Mouse (Mus musculus) c-Kit-negative CD71-positive TER-119-positive erythroid progenitor cells, embryonic 14.5 days (primary cell): Measurements from ENCODE around the gene Igfbp4.
A peak's percentile ranks its signal among the peaks of the same experiment; 100 is the strongest.

Experiments used
- DNase-seq: peaks from one replicate; pipeline ENCODE4 v3.0.0-alpha.2; 2013; ENCODE audit warnings: low read depth, low spot score

Gene Igfbp4

GRCm38 (mm10) chr11:99041051-99041729 lies at the start of gene Igfbp4:
TSS of gene Igfbp4 (plus strand) at chr11:99041244.
- no peak for DNase-seq

DNA sequence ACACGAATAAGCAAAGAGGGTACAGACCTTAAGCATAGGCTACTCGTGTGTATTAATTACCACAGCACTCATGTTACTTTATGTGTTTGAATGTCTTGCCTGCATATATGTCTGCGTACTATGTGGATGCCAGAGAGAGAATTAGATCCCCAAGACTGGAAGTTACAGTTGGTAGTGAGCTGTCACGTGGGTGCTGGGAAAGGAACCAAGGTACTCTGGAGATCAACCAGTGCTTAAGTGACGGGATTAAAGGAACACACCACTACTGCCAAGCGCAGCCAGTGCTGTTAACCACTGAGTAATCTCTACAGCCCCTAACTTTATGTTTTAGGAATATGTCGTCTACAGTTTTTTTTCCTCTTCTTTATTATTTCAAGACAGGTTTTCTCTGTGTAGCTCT lies 45.1 kb upstream of the Igfbp4 start:
- DNase-seq: no peak

DNA sequence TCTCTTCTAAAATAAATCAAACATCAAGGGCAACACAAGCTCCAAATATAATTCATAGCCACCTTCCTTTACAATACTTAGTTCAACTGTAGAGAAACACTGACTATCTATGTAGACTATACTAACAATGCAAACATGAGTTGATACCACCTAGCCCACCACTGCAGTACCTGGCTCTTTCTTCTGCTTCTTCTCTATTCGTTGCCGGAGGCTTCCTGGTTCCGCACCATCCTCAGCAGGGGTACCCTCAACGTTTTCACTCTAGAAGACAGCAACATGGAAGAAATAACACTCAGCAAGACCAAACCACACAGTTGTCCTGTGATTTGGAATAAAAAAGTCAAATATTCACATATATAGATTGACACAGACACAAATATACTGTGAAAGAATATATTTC lies 43.4 kb upstream of the Igfbp4 start:
- DNase-seq: no peak

DNA sequence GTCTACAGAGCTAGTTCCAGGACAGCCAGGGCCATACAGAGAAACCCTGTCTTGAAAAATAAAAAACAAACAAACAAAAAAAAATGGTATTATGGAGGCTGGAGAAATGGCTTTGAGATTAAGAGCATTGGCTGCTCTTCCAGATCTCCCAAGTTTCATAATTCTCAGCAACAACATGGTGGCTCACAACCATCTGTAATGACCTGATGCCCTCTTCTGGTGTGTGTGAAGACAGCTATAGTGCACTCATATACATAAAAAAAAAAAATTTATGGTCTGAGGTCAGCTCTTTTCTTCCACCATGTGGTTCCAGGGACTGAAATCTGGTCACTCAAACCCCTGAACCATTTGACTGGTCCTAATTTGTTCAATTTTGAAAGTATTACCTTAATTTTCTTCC lies 42.3 kb upstream of the Igfbp4 start:
- no peak for DNase-seq

- DNase-seq: no peak
Observed at GRCm38 (mm10) chr11:98999243-98999642, 41.8 kb upstream of the Igfbp4 start.

DNA sequence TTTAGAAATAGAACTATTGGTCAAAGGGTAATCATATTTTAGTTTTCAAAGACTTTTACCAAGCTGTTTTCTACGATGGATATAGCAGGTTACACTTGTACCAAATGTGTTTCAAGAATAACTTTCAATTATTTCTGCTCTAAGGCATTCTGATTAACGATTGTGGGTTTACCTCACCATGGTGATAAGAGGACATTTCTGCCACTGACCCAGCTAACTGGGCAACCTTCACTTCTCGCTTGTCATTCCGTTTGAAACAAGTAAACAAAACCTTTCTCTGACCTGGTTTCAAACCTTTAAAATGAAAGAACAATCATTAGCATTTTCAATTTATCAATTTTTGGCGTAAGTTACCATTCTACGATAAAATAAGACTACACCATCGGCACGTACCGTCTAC lies 34.3 kb upstream of the Igfbp4 start:
- DNase-seq: no peak

DNA sequence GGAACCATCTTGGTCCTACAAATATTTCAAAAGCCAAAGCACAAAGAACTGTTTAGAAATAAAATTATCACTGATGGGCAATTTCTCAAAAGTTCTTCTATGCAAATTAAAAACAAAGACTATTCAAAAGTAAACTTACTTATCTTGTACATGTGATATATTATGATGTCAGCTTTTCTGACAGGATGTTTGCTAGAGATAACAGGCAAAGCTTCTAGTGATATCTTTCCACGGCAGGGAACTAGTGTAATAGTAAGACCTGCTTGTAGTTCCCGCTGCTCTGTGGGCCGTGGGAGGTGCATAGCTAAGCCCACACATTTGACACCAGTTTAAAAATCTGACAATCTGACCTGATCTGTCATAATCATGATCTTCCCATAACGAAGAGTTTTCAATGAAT lies 30.9 kb upstream of the Igfbp4 start:
- no peak for DNase-seq

GRCm38 (mm10) chr11:99010706-99011105 lies 30.3 kb upstream of the Igfbp4 start:
- no peak for DNase-seq

GRCm38 (mm10) chr11:99013856-99014255 lies 27.2 kb upstream of the Igfbp4 start:
- DNase-seq: no peak

DNA sequence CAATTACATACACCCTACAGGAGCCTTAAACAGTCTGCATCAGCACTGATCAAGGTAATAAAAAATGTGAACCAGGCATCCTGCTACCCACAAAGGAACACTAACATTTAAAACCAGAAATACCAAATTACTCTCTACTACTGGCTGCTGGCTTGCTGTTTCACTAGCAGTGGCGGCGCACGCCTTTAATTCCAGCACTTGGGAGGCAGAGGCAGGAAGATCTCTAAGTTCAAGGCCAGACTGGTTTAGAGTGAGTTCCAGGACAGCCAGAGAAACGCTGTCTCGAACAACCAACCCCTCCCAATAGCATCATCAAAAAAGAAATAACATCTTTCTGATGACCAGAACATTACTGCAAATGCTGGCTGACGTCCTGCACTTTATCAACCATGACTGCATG lies 21.2 kb upstream of the Igfbp4 start:
- no peak for DNase-seq

DNA sequence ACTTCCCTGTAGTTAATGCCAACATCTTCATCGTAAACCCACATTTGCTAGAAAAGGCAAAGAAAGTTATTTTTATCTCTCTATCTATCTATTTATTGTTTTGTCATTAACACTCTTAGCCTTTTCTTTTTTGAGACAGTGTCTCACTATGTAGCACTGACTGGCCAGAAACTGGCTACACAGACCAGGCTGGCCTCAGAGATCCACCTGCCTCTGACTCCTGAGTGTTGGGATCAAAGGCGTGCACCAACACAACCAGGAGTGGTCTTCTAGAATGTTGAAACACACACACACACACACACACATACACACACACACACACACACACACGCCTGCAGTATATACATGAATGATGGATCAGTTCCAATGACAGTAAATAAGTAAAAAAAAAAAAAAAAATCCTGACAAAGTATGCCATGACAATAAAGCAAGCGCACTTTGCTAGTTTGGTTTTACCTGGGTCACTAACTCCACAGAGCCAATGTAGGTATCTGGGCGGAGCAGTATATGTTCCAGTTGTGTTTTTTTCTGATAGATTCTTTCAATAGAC lies 18.6 kb upstream of the Igfbp4 start:
- no peak for DNase-seq

- no peak for DNase-seq
Observed at GRCm38 (mm10) chr11:99023094-99023493, 17.9 kb upstream of the Igfbp4 start.

DNA sequence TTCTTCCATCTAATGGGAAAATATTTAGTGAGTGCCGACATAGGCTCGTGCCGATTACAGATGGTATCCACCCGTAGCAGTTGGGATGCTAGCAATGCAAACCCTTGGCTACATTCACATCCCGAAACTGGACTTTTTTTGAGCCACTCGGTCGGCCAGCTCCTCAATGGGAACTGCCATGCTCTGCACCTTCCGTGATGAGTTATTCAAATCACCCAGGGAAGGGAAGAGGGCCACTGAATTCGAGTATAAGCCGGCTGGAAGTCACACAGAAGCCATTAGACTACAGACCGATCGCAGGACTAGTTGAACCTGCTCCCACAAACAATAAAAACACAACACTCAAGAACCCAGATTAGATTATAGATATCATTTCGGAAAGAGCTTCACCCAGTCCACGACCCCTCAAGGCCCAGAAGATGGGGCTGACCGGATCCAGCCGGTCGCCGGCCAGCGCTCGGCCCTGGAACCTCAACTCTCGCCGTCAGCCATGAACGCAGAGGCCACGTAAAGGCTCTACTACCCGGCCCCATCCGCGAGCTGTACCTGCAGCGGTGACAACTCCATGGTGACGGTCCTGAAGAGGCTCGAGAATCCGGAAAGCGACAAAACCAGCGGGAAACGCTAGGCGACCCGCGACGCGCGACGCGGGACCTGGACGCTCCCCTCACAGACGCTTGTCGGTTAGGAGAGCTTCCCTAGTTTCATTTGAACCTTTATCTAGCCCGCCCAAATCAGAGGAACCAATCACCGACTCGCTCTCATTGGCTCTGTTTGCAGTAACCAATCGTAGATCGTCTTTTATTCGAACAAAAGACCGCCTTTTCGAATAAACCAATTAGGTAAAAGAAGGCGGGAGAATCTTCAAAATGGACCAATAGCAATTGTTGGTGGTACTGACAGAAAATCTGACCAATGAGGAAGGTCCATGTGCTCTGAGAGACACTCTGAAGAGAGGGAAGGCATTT lies 17.3 kb upstream of the Igfbp4 start, which contains the start of gene Top2a:
Gene Top2a, minus strand, starts transcription at position 690 of the 968 bp plus-strand sequence.
- DNase-seq: peak; percentile 100

GRCm38 (mm10) chr11:99024468-99025134 lies 16.4 kb upstream of the Igfbp4 start:
- DNase-seq: no peak

- no peak for DNase-seq
Observed at GRCm38 (mm10) chr11:99025878-99026277, 15.2 kb upstream of the Igfbp4 start.

GRCm38 (mm10) chr11:99026899-99027440 lies 14.1 kb upstream of the Igfbp4 start:
- no peak for DNase-seq

DNA sequence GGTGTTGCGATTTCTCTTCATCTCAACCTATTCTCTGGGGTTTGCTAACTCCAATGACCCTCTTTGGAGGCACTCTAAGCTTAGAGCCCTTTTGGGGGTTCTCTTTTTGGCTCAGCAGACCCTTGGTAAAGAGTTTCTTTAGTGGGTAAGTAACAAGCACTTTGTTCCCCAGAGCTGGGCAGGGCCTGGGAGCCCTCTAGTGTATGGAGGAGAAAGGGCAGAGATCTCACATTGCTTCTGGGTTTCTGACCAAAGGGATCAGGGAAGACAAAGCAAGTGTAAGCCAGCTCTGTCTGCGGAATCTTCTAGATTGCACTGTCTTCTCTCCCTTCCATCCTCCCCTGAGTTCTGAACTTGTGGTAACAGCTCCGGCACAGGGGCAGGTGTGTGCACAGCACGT lies 5.7 kb upstream of the Igfbp4 start:
- no peak for DNase-seq

- DNase-seq: no peak
Observed at GRCm38 (mm10) chr11:99036254-99036653, 4.8 kb upstream of the Igfbp4 start.

DNA sequence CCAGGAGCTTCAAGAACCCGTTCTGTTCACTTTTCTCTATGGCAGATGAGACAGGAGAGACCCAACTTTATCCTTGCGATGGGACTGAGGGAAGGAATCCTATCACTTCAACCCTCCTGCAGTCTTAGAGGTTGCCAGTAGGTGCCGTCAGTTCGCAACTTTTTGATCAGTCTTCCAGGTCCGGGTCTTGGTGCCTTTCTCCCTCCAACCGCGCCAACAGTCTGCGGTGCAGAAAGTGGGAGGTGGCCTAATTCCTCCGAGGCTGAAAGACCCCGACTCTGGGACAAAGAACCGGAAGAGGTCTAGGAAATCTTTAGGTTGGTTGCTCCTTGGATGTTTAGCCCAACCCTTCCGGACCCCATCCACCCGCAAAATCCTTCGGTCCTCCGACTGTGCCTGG lies 1.3 kb upstream of the Igfbp4 start:
- no peak for DNase-seq

- no peak for DNase-seq
Observed at GRCm38 (mm10) chr11:99040346-99040974, 584 bp upstream of the Igfbp4 start.
